Mouse (Mus musculus) intestine, embryonic 15.5 days (tissue): ENCODE data around the gene Tyms. TPM values are rescaled to one million over a fixed set of nuclear protein-coding genes. Genes with fewer than 3 reads are reported as not detected.

Source experiments
- ATAC-seq: fragments of 200-750 bp; cut with Nextera tagmentation; 2 replicates; pipeline ENCODE4 v1.8.0; 2017; ENCODE audit warnings: moderate TSS enrichment, moderate library complexity
- H3K27ac ChIP-seq: fragments of 300-500 bp; sonication (generic); 2 replicates; pipeline ENCODE4 v1.5.1; 2015; ENCODE audit warnings: mild to moderate bottlenecking, inconsistent platforms
- H3K27me3 ChIP-seq: fragments of 300-500 bp; sonication (generic); replicated peaks from 2 replicates; pipeline ENCODE4 v1.6.1; 2015; ENCODE audit warnings: inconsistent platforms
- H3K36me3 ChIP-seq: fragments of 300-500 bp; sonication (generic); 2 replicates; pipeline ENCODE4 v1.6.1; 2015; ENCODE audit warnings: inconsistent platforms
- H3K4me1 ChIP-seq: fragments of 300-500 bp; sonication (generic); replicated peaks from 2 replicates; pipeline ENCODE4 v1.6.1; 2015; ENCODE audit warnings: inconsistent platforms
- H3K4me2 ChIP-seq: fragments of 300-500 bp; sonication (generic); replicated peaks from 2 replicates; pipeline ENCODE4 v1.6.1; 2015; ENCODE audit warnings: mild to moderate bottlenecking, inconsistent platforms
- H3K4me3 ChIP-seq: fragments of 300-500 bp; sonication (generic); replicated peaks from 2 replicates; pipeline ENCODE4 v1.5.1; 2015; ENCODE audit warnings: inconsistent platforms
- H3K9ac ChIP-seq: fragments of 300-500 bp; sonication (generic); 2 replicates; pipeline ENCODE4 v1.6.1; 2015; ENCODE audit warnings: inconsistent platforms
- H3K9me3 ChIP-seq: fragments of 300-500 bp; sonication (generic); 2 replicates; pipeline ENCODE4 v1.6.1; 2016; ENCODE audit warnings: inconsistent platforms
- WGBS: fragments of 180-500 bp; shearing (Covaris S2); methylation state at CpG from one replicate; pipeline ENCODE4 v1.1.7; 2015; 5-methylcytosine and 5-hydroxymethylcytosine counted together
- polyA plus RNA-seq: library from polyadenylated mRNA; unstranded; fragments of >200 nt; fragmentation: Nextera tagmentation; extraction: Ambion mirVana; gene quantifications from 2 replicates; pipeline ENCODE4 v1.2.1, GENCODE M21; 2015

The Tyms gene
- polyA plus RNA-seq, 1 experiment from 2014 or later: 288 TPM

GRCm38 (mm10) chr5:30110371-30111060 lies 37.1 kb upstream of the Tyms start:
- peaks cover 43% of the 10 kb centered on the region for H3K27me3 ChIP-seq
- H3K36me3 ChIP-seq: no peaks in the 10 kb centered on the region
- 12% methylated on average over 22 of the region's 22 CpGs for whole genome bisulfite sequencing
- peak; percentile 60 for ATAC-seq
- H3K9ac ChIP-seq: peak overlapping the region; percentile 30; the same call in 1 of the 2 replicates
- peak overlapping the region; percentile 49 for H3K27ac ChIP-seq
- peak overlapping the region; percentile 56 for H3K4me2 ChIP-seq
- H3K4me1 ChIP-seq: peaks cover 31% of the 10 kb centered on the region
- peak overlapping the region; percentile 19 for H3K4me3 ChIP-seq
- no peaks in the 10 kb centered on the region for H3K9me3 ChIP-seq

DNA sequence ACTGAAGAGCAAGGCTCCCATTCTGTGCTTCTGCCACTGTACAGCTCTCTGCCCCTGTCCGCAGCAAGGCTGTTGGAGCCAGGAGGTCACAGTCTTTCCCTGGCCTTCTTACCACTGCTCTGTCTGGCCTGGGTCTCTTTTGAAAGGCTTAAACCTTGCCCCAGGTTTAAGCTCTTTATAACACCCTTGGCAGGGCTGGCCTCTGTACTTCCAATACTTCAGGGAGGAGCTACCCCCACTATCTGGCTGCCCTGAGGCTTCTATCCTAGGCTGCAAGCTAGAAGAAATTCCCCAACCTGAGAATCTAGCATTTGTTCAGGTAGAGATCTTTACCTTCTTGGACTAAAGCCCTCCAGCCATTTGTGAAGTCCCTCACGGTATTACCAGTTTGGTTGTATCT lies 36.5 kb upstream of the Tyms start:
- no peak overlapping the region for H3K4me3 ChIP-seq
- peaks cover 50% of the 10 kb centered on the region for H3K27me3 ChIP-seq
- peak overlapping the region; percentile 49 for H3K27ac ChIP-seq
- no peak overlapping the region for H3K9ac ChIP-seq
- H3K4me2 ChIP-seq: peak overlapping the region; percentile 56; the same call in 1 of the 2 replicates
- peak; percentile 49 for ATAC-seq
- H3K9me3 ChIP-seq: no peaks in the 10 kb centered on the region
- H3K4me1 ChIP-seq: peaks cover 37% of the 10 kb centered on the region
- H3K36me3 ChIP-seq: no peaks in the 10 kb centered on the region
- whole genome bisulfite sequencing: 47% methylated on average over 2 of the region's 2 CpGs

DNA sequence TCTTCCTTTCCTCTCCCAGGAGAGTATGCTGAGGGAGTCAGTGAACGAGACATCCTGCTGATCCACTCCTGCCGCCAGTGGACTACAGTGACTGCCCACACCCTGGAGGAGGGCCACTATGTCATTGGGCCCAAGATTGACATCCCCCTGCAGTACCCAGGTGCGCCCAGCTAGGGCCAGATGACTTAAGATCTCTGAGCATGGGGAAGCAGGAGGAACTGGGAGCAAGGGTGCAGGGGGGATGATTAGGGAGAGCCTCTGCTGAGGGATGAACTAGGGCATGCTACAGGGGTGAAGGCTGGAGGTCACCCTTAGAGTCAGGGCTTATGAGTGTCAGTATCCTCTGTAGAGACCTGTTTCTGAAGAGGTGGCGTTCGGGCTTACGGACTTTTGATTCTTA lies 34.8 kb upstream of the Tyms start:
- ATAC-seq: no peak
- H3K4me1 ChIP-seq: peaks cover 30% of the 10 kb centered on the region
- no peak overlapping the region for H3K9ac ChIP-seq
- no peaks in the 10 kb centered on the region for H3K36me3 ChIP-seq
- WGBS: 83% methylated on average over 6 of the region's 6 CpGs
- no peak overlapping the region for H3K27ac ChIP-seq
- no peak overlapping the region for H3K4me2 ChIP-seq
- no peaks in the 10 kb centered on the region for H3K9me3 ChIP-seq
- H3K27me3 ChIP-seq: peaks cover 41% of the 10 kb centered on the region
- H3K4me3 ChIP-seq: no peak overlapping the region

DNA sequence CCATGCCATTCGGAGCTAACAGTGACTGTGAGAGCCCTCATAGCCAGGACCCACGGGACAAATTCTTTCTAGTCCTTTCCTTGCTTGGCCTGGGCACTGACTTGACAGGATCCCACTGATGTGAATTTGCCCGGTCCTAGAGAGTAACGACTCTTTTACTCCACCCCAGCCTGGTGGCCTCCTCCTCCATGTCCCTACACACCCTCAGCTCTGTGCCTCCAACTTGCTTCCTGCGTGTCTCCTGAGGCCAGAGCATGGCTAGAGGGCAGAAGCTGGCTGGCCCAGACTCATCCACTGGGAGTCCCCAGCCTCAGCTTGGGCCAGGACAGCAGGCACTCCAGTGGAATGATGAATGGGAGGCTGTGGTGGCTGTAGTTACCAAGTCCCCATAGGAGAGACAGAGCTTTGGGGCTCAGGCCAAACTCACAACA lies 34.2 kb upstream of the Tyms start:
- Histone ChIP-seq H3K4me2 (no peak overlapping the region), H3K9ac (no peak overlapping the region), H3K27me3 (peaks cover 44% of the 10 kb centered on the region), H3K4me3 (no peak overlapping the region), H3K9me3 (no peaks in the 10 kb centered on the region), H3K36me3 (no peaks in the 10 kb centered on the region), H3K4me1 (peaks cover 30% of the 10 kb centered on the region), H3K27ac (no peak overlapping the region)
- WGBS: 25% methylated on average over 5 of the region's 5 CpGs
- no peak for ATAC-seq

DNA sequence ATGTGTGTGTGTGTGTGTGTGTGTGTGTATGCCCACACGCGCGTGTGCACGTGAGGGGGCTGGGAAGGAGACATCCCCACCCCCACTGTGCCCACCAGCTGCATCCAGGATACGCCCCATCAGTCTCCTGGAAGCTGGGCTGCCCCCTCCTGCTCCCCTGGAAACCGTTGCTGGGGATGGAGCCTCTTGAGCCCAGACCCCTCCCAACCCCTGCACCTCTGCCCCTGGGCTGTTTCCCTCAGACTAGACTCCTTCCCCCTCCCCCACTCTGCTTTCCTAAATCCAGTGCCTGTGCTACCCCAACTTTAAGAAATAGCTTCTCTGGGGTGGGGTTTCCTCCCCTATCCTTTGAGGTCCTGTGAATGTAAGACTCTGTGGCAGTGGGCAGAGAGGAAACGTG lies 33.8 kb upstream of the Tyms start:
- Histone ChIP-seq H3K9ac (no peak overlapping the region), H3K9me3 (no peaks in the 10 kb centered on the region), H3K4me1 (peaks cover 30% of the 10 kb centered on the region), H3K4me2 (no peak overlapping the region), H3K36me3 (no peaks in the 10 kb centered on the region), H3K27me3 (peaks cover 44% of the 10 kb centered on the region), H3K27ac (no peak overlapping the region), H3K4me3 (no peak overlapping the region)
- WGBS: 22% methylated on average over 7 of the region's 7 CpGs
- ATAC-seq: no peak

- Histone ChIP-seq H3K9ac (no peak overlapping the region), H3K9me3 (no peaks in the 10 kb centered on the region), H3K36me3 (no peaks in the 10 kb centered on the region), H3K27me3 (peaks cover 44% of the 10 kb centered on the region), H3K27ac (no peak overlapping the region), H3K4me1 (peaks cover 30% of the 10 kb centered on the region), H3K4me2 (no peak overlapping the region), H3K4me3 (no peak overlapping the region)
- 45% methylated on average over 2 of the region's 2 CpGs for whole genome bisulfite sequencing
- no peak for ATAC-seq
Measured at GRCm38 (mm10) chr5:30106756-30107155, 33.3 kb upstream of the Tyms start.

- peak within 1 kb of the TSS; percentile 42 for H3K9ac ChIP-seq
- H3K4me3 ChIP-seq: peak within 1 kb of the TSS; percentile 49
- H3K4me1 ChIP-seq: peaks cover 22% of the 10 kb centered on the region
- peak within 1 kb of the TSS; percentile 97 for H3K4me2 ChIP-seq
- no peaks in the 10 kb centered on the region for H3K36me3 ChIP-seq
- peaks cover 44% of the 10 kb centered on the region for H3K27me3 ChIP-seq
- no peak for ATAC-seq
- WGBS: 3% methylated on average over 29 of the region's 29 CpGs
- no peak within 1 kb of the TSS for H3K27ac ChIP-seq
- no peaks in the 10 kb centered on the region for H3K9me3 ChIP-seq
Measured at GRCm38 (mm10) chr5:30105668-30106300, 32.4 kb upstream of the Tyms start, which contains the start of gene 3110082J24Rik. TSS of gene 3110082J24Rik (minus strand) at chr5:30106086.

DNA sequence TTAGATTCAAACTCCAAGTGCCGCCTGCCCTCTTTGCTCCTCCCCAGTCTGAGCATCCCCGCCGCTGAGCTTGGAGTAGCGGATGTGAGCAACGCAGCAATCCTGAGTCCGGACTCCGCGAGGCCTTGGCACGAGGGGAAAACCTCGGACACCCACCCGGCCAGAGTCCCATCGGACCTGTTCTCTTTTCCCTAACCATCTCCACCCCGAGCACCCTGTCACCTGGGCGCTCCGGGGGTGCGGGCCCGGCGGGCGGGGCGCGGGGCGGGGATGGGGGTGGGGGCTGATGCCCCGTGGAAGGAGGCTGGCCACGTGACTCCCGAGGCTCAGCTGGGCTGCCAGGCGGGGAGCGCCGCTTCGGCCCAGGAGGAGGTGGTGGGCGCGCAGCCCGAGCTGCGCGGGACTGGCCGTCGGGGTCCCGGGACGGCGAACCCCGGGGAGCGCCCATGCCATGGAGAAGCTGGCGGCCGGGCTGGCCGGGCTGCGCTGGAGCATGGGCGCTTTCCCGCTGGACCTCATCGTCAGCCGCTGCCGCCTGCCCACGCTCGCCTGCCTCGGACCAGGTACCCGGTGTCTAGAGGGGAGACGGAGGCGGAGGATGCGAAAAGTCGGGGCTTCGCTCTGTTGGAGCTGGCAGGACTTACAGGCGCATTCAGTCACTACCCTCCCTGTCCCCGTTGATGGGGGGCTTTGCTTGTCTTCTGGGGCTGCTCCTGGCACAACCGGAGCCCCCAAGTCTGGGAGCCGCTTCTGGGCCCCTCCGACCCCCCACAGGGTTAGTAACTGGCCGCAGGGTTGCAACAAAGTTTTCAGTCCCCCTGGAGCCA lies 31.6 kb upstream of the Tyms start, which contains the start of gene Garem2:
Gene Garem2 (plus strand): TSS at position 321 of the 827 bp plus-strand sequence.
- H3K9ac ChIP-seq: peak within 1 kb of the TSS; percentile 42
- H3K27me3 ChIP-seq: peaks cover 44% of the 10 kb centered on the region
- ATAC-seq: 0 out of 2 replicates have a peak, but pooled peaks have one; percentile 18
- peak within 1 kb of the TSS; percentile 49 for H3K4me3 ChIP-seq
- peak within 1 kb of the TSS; percentile 97 for H3K4me2 ChIP-seq
- H3K27ac ChIP-seq: no peak within 1 kb of the TSS
- 2% methylated on average over 59 of the region's 65 CpGs for WGBS
- H3K4me1 ChIP-seq: peaks cover 16% of the 10 kb centered on the region
- no peaks in the 10 kb centered on the region for H3K36me3 ChIP-seq
- H3K9me3 ChIP-seq: no peaks in the 10 kb centered on the region

GRCm38 (mm10) chr5:30104339-30104738 lies 30.9 kb upstream of the Tyms start:
- H3K9ac ChIP-seq: no peak overlapping the region
- H3K4me2 ChIP-seq: peak overlapping the region; percentile 97
- WGBS: 4% methylated on average over 11 of the region's 12 CpGs
- peak; percentile 64 for ATAC-seq
- H3K4me3 ChIP-seq: no peak overlapping the region
- peaks cover 16% of the 10 kb centered on the region for H3K4me1 ChIP-seq
- peaks cover 44% of the 10 kb centered on the region for H3K27me3 ChIP-seq
- no peaks in the 10 kb centered on the region for H3K9me3 ChIP-seq
- H3K27ac ChIP-seq: no peak overlapping the region
- H3K36me3 ChIP-seq: no peaks in the 10 kb centered on the region

DNA sequence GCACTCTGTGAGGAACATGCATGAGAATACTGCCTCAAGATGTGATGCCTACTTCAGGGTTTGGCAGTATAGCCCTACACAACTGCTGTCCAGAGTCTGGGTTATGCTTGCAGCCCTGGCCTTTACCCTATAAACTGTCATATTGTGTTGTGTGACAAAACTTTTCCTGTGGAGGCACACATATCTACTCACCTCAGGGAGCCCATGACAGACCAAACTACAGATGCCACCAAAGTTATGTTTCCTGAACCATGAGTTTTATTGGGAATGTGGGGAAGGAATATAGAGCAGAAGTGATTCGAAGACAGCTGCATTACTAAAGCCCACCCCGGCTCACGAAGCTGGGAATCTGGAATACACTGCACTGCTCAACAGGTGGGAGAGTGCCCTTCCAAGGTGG lies 29.9 kb upstream of the Tyms start:
- Histone ChIP-seq H3K36me3 (no peaks in the 10 kb centered on the region), H3K27ac (no peak overlapping the region), H3K4me1 (peaks cover 16% of the 10 kb centered on the region), H3K4me3 (no peak overlapping the region), H3K9me3 (no peaks in the 10 kb centered on the region), H3K4me2 (no peak overlapping the region), H3K27me3 (peaks cover 44% of the 10 kb centered on the region), H3K9ac (no peak overlapping the region)
- no peak for ATAC-seq
- 84% methylated on average over 3 of the region's 3 CpGs for WGBS

GRCm38 (mm10) chr5:30098260-30098659 lies 24.8 kb upstream of the Tyms start:
- H3K9me3 ChIP-seq: no peaks in the 10 kb centered on the region
- no peak overlapping the region for H3K4me2 ChIP-seq
- no peaks in the 10 kb centered on the region for H3K36me3 ChIP-seq
- no peak overlapping the region for H3K27ac ChIP-seq
- H3K9ac ChIP-seq: no peak overlapping the region
- 0 out of 2 replicates have a peak, but pooled peaks cover 4% of the 10 kb centered on the region for H3K27me3 ChIP-seq
- ATAC-seq: no peak
- 98% methylated on average over 1 of the region's 1 CpGs for WGBS
- no peaks in the 10 kb centered on the region for H3K4me1 ChIP-seq
- H3K4me3 ChIP-seq: no peak overlapping the region

DNA sequence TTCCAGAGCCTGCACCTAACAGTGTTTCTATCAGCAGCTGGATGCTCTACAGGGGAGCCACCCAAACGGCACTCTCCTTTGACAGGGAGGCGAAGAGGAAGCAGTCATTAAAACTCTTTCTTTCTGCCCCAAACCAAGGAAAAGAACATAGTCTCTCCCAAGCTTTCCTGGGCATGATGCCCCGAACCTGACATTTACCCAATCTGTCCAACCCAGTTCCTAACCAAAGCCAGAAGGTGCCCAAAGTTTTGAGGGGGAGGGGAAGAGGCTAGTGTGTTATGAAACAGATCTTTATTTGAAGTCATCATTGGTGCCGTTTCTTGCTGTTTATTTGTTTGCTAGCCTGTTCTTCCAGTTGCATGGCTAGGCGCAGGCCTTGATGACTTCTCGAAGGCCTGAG lies 22.3 kb upstream of the Tyms start:
- ATAC-seq: no peak
- Histone ChIP-seq H3K9ac (no peak overlapping the region), H3K4me2 (no peak overlapping the region), H3K4me1 (no peaks in the 10 kb centered on the region), H3K4me3 (no peak overlapping the region), H3K27ac (no peak overlapping the region), H3K36me3 (no peaks in the 10 kb centered on the region), H3K9me3 (no peaks in the 10 kb centered on the region), H3K27me3 (no peaks in the 10 kb centered on the region)
- 67% methylated on average over 6 of the region's 6 CpGs for WGBS
